Mouse (Mus musculus): Measurements from ENCODE around the gene Nrxn2.

The Nrxn2 gene

GRCm38 (mm10) chr19:6390251-6390650 is 28.3 kb upstream of the Nrxn2 start:
- intact Hi-C loops (cut with DNase I): no loop called here

GRCm38 (mm10) chr19:6392743-6393393 is 25.7 kb upstream of the Nrxn2 start:
- intact Hi-C loops (cut with DNase I): no loop called here

GRCm38 (mm10) chr19:6393637-6394036 is 24.9 kb upstream of the Nrxn2 start:
- intact Hi-C loops (cut with DNase I): no loop called here

- intact Hi-C loops (cut with DNase I): no loop called here
Observed at GRCm38 (mm10) chr19:6396237-6396636, 22.3 kb upstream of the Nrxn2 start.

GRCm38 (mm10) chr19:6397582-6398249 is 20.8 kb upstream of the Nrxn2 start:
- intact Hi-C loops (cut with DNase I): no loop called here

GRCm38 (mm10) chr19:6398447-6399284 is 19.9 kb upstream of the Nrxn2 start:
- intact Hi-C loops (cut with DNase I): no loop called here

GRCm38 (mm10) chr19:6399285-6400095 is 19.0 kb upstream of the Nrxn2 start, which contains the start of gene Rasgrp2:
TSS of gene Rasgrp2 (plus strand) at chr19:6399340.
- intact Hi-C loops (cut with DNase I): no loop called here

GRCm38 (mm10) chr19:6400096-6401086 is 18.1 kb upstream of the Nrxn2 start:
- intact Hi-C loops (cut with DNase I): loop anchor here (1.0 kb wide), 1 partner anchor 52 kb away; no protein-coding TSS in a partner anchor

- intact Hi-C loops (cut with DNase I): loop anchor here (1.0 kb wide), 1 partner anchor 51 kb away; no protein-coding TSS in a partner anchor
Observed at GRCm38 (mm10) chr19:6401131-6401815, 17.3 kb upstream of the Nrxn2 start.

GRCm38 (mm10) chr19:6401951-6402350 is 16.6 kb upstream of the Nrxn2 start:
- intact Hi-C loops (cut with DNase I): loop anchor here (1.0 kb wide), 1 partner anchor 50 kb away; no protein-coding TSS in a partner anchor

- intact Hi-C loops (cut with DNase I): no loop called here
Observed at GRCm38 (mm10) chr19:6403869-6404268, 14.7 kb upstream of the Nrxn2 start.

GRCm38 (mm10) chr19:6405433-6405832 is 13.1 kb upstream of the Nrxn2 start:
- intact Hi-C loops (cut with DNase I): no loop called here

GRCm38 (mm10) chr19:6407109-6407508 is 11.4 kb upstream of the Nrxn2 start:
- intact Hi-C loops (cut with DNase I): no loop called here

GRCm38 (mm10) chr19:6407816-6408510 is 10.6 kb upstream of the Nrxn2 start:
- intact Hi-C loops (cut with DNase I): no loop called here

GRCm38 (mm10) chr19:6408749-6409148 is 9.8 kb upstream of the Nrxn2 start:
- intact Hi-C loops (cut with DNase I): no loop called here

GRCm38 (mm10) chr19:6409176-6409575 is 9.4 kb upstream of the Nrxn2 start:
- intact Hi-C loops (cut with DNase I): no loop called here

GRCm38 (mm10) chr19:6409936-6410335 is 8.6 kb upstream of the Nrxn2 start:
- intact Hi-C loops (cut with DNase I): no loop called here

GRCm38 (mm10) chr19:6412798-6413197 is 5.7 kb upstream of the Nrxn2 start:
- intact Hi-C loops (cut with DNase I): no loop called here

Measured in adrenal gland (tissue).